Mouse (Mus musculus) kidney, adult 2 months (tissue): ENCODE measurements around the gene Nars2. TPM values are rescaled to one million over a fixed set of nuclear protein-coding genes. Genes with fewer than 3 reads are reported as not detected.
A peak's percentile ranks its signal among the peaks of the same experiment; 100 is the strongest.
"Not testable (repeated sequence)": the region's sequence is repeated elsewhere in the genome, so short reads cannot be mapped to it uniquely, and the experiment has no call there.

ENCODE experiments used
- DNase-seq: peaks from one replicate; pipeline ENCODE4 v3.0.0; 2021
- H3K27ac ChIP-seq: fragments of 200-500 bp; 2 replicates; pipeline ENCODE4 v1.5.1; 2012; ENCODE audit warnings: low read depth, low read length, control low read depth, inconsistent platforms; ENCODE audit not compliant: insufficient read depth
- H3K27me3 ChIP-seq: fragments of 200-500 bp; replicated peaks from 2 replicates; pipeline ENCODE4 v1.6.1; 2012; ENCODE audit warnings: mild to moderate bottlenecking, moderate library complexity, low read length, inconsistent platforms; ENCODE audit not compliant: control insufficient read depth, insufficient read depth
- H3K36me3 ChIP-seq: fragments of 200-500 bp; 2 replicates; pipeline ENCODE4 v1.6.1; 2012; ENCODE audit warnings: mild to moderate bottlenecking, moderate library complexity, low read length, inconsistent platforms; ENCODE audit not compliant: control insufficient read depth, insufficient read depth
- H3K4me1 ChIP-seq: fragments of 200-500 bp; 2 replicates; pipeline ENCODE4 v1.6.1; 2011; ENCODE audit warnings: low read length; ENCODE audit not compliant: control insufficient read depth, insufficient read depth
- H3K4me3 ChIP-seq: fragments of 200-500 bp; 2 replicates; pipeline ENCODE4 v1.5.1; 2011; ENCODE audit warnings: mild to moderate bottlenecking, low read depth, low read length, control low read depth; ENCODE audit not compliant: insufficient read depth
- CTCF ChIP-seq: fragments of 200-500 bp; conservative IDR thresholded peaks from 2 replicates; pipeline ENCODE4 v1.5.1; 2011; ENCODE audit warnings: low read depth, mild to moderate bottlenecking, control low read depth, low read length, moderate library complexity, mixed read lengths; ENCODE audit not compliant: insufficient read depth, insufficient read length
- POLR2A ChIP-seq: fragments of 200-500 bp; IDR thresholded peaks from one replicate; pipeline ENCODE4 v1.6.1; 2011; ENCODE audit warnings: low read depth, low read length, control low read depth
- WGBS: fragments of 180-500 bp; shearing (Covaris S2); methylation state at CpG from one replicate; pipeline ENCODE4 v1.1.7; 2018; 5-methylcytosine and 5-hydroxymethylcytosine counted together
- polyA plus RNA-seq: library from polyadenylated mRNA; depleted of rRNA; stranded (reverse); fragments of >200 nt; gene quantifications from 2 replicates; pipeline ENCODE4 v1.2.3, GENCODE M21; 2012

Gene Nars2
- polyA plus RNA-seq, 1 experiment = 5.2 TPM

GRCm38 (mm10) chr7:96922927-96923326, 28.4 kb upstream of the Nars2 start:
- 87% methylated on average over 2 of the region's 2 CpGs for WGBS
- no peaks in the 10 kb centered on the region for H3K4me1 ChIP-seq
- TF ChIP-seq CTCF (no peak), POLR2A (no peak)
- H3K27me3 ChIP-seq = no peaks in the 10 kb centered on the region
- H3K4me3 ChIP-seq = no peak overlapping the region
- no peak overlapping the region for H3K27ac ChIP-seq
- no peak for DNase-seq
- no peaks in the 10 kb centered on the region for H3K36me3 ChIP-seq

DNA sequence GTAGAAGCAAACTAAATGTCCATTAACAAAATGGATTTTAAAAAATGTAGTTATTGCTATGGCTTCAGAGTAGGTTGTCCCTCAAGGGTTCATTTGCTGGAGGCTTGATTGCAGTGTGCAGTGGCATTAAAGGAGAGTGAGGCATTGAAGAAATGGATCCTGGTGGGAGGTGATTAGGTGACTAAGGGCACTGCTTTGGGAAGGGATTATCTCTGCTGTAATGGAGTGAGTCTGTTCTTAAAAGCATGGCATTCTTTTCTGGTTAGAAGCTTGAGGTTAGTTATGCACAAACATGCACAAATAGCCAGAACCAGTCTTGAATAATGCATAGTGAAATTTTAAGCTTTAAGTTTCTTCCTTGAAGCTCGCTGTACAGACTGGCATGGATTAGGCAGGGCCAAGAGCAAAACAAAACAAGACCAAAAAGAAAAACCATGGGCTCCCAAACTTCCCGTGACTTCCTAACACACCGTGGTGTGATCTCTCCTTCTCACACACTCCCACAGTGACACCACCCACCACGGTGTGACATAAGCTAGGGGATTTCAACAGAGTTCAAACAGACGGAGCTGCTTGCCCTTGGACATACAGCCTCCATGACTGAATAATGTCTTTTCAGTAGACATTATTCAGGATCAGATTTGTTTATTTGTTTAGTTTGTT, 7.5 kb upstream of the Nars2 start:
- DNase-seq = no peak
- TF ChIP-seq CTCF (no peak), POLR2A (no peak)
- Histone ChIP-seq H3K4me3 (no peak overlapping the region), H3K4me1 (no peaks in the 10 kb centered on the region; the same call in 1 of the 2 replicates), H3K36me3 (no peaks in the 10 kb centered on the region), H3K27ac (no peak overlapping the region), H3K27me3 (no peaks in the 10 kb centered on the region)
- WGBS = 65% methylated on average over 5 of the region's 5 CpGs

DNA sequence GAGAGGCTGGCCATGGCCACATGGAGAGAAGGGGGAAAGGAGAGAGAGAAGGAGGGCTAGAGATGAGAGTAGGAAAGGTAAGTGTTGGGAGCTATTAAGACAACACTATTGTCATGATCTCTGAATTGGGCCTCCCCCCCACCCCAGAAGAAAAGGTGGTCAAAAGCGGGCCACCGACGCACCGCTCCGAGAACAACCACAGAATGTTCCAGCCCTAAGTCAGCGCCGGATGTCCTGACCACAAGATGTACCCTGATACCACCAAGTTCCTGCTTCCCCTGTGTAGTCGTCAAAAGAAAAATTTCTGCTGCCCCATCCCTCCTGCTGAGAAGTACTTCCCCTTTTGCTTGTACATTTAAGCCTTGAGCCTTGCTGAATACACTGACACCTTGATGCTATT, 4.8 kb upstream of the Nars2 start:
- not testable (repeated sequence) for H3K27ac ChIP-seq, H3K4me1 ChIP-seq, H3K27me3 ChIP-seq, DNase-seq, H3K4me3 ChIP-seq, H3K36me3 ChIP-seq
- 81% methylated on average over 8 of the region's 8 CpGs for WGBS

GRCm38 (mm10) chr7:96952094-96952493, 789 bp downstream of the Nars2 start:
- Histone ChIP-seq H3K27me3 (no peaks in the 10 kb centered on the region), H3K36me3 (no peaks in the 10 kb centered on the region), H3K4me3 (peak overlapping the region; percentile 87), H3K27ac (no peak overlapping the region), H3K4me1 (no peaks in the 10 kb centered on the region; the same call in 1 of the 2 replicates)
- DNase-seq = peak; percentile 36
- no peak for TF ChIP-seq POLR2A
- no peak for TF ChIP-seq CTCF
- WGBS = 14% methylated on average over 5 of the region's 5 CpGs

GRCm38 (mm10) chr7:96959168-96959567, 7.9 kb downstream of the Nars2 start:
- Histone ChIP-seq H3K27me3 (no peaks in the 10 kb centered on the region), H3K4me1 (no peaks in the 10 kb centered on the region), H3K27ac (no peak overlapping the region), H3K4me3 (no peak overlapping the region), H3K36me3 (no peaks in the 10 kb centered on the region; the same call in none of the 2 replicates)
- TF ChIP-seq POLR2A (no peak), CTCF (no peak)
- WGBS = 96% methylated on average over 5 of the region's 5 CpGs
- DNase-seq = no peak

- DNase-seq = no peak
- no peak overlapping the region for H3K4me3 ChIP-seq
- WGBS = 38% methylated on average over 3 of the region's 3 CpGs
These were observed 15.9 kb downstream of the Nars2 start for GRCm38 (mm10) chr7:96967188-96967587.

GRCm38 (mm10) chr7:96970359-96970758, 19.1 kb downstream of the Nars2 start:
- Histone ChIP-seq H3K27ac (no peak overlapping the region), H3K36me3 (no peaks in the 10 kb centered on the region), H3K4me3 (no peak overlapping the region), H3K27me3 (no peaks in the 10 kb centered on the region), H3K4me1 (no peaks in the 10 kb centered on the region)
- DNase-seq = peak; percentile 62
- 24% methylated on average over 1 of the region's 1 CpGs for WGBS
- TF ChIP-seq CTCF = 0 out of 2 replicates have a peak, but pooled peaks have one; percentile 8
- TF ChIP-seq POLR2A = no peak

More at GRCm38 (mm10) chr7:96967188-96967587, 15.9 kb downstream of the Nars2 start:
- Histone ChIP-seq H3K4me1 (no peaks in the 10 kb centered on the region), H3K27ac (no peak overlapping the region), H3K36me3 (no peaks in the 10 kb centered on the region), H3K27me3 (no peaks in the 10 kb centered on the region)
- TF ChIP-seq POLR2A = no peak
- TF ChIP-seq CTCF = no peak
